Mouse (Mus musculus): ENCODE measurements at regions not wholly inside any gene's neighbourhood (a gene's known extent, or its start where the extent isn't known, plus 50 kb on each side); places are given as distances from the start of the nearest gene placed in this dataset.

DNA sequence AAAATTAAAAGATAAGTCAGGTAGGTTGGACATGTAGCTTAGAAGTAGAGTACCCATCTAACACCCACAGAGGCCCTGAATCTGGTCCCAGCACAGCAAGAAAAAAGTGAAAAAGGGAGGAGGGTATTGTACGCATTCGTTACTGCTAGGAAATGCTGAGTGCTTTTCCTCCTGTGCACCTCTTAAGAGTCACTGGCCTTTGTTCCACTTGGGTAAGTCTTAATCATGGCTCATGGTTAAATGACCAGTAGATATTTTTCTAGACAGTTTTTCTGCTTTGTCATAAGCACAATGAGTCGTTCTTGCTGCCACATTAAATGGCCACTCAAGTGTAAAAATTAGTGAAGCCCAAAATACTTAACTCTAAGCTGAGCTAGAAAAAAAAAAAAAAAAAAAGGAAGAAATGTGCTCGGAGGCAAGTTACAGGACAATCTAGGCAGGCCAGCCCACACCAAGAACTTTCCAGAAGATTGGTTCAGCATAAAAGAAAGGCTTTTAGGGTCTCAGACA lies 86.0 kb upstream of the Ank start:
- intact Hi-C loops (cut with DNase I): no loop called here

DNA sequence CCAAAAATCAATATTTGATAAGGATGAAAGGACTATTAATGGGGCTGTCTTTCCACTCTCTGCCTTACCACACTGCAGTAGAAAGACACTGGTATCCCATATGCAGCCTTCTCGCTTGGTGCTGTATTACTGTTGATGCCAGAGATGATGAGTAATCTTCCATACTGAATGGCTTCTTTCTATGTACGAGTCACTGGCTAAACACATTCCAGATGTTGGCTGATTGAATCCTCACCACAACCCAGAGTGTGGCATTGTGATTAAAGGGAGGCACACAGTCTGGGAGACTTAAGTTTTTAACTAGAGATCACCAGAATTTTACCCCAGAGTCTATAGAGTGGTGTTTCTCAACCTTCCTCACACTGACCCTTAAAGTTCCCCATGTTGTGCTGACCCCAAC lies 84.9 kb upstream of the Ank start:
- intact Hi-C loops (cut with DNase I): no loop called here

DNA sequence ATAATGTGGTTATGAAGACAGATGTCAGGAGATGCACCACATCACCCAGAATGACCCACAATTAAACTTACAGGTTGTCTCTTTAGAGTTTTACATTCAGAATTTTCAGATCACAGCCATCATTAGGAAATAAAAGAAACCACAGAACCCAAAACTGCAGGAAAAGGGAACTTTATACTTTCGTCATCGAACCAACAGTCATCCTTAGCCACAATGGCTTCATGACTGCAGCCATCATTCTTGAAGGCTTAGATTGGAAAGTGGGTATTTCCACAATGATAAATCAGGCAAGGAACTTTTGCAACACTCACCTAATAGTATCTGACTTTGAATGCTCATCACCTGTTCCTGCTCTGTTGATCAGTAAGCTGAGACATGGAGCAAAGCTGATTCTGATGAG lies 75.9 kb upstream of the Ank start:
- intact Hi-C loops (cut with DNase I): no loop called here

- intact Hi-C loops (cut with DNase I): no loop called here
These were observed 60.7 kb upstream of the Ank start for GRCm38 (mm10) chr15:27405721-27406161.

GRCm38 (mm10) chr15:27409856-27410255 lies 56.6 kb upstream of the Ank start:
- intact Hi-C loops (cut with DNase I): no loop called here

DNA sequence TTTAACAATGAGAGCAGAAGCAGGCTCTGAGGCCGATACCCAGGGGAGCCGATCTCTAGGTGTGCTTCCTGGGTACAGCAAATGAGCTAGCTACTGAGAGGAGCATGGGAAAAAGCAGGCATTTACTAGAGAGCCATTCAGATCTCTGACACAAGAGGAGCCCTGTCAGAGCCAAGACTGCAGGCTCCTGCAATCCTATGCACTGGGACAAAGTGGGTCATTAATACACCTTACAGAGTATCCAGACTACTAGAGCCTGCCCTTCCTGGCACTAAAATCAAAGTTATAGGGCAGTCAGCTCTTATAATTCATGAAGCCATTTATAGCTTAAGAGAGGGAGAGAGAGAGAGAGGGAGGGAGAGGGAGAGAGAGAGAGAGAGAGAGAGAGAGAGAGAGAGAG lies 54.2 kb upstream of the Ank start:
- intact Hi-C loops (cut with DNase I): no loop called here

DNA sequence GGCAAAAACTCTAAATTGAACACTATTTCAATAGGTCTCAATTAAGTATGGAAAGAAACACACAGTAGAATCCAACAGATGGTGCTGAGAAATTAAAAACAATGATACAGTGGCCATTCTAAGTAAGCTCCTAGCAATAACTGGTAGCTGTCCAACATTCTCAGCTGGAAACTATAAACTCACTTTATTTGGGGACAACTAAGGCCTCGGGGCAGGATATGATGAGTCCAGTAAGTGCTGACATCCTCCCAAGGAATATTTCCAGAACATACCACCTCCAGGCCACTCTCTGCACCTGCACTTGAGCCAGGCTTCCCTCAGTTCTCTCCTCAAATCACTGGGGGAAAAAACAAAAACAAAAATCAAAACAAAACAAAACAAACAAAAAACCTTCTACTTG lies 53.7 kb upstream of the Ank start:
- intact Hi-C loops (cut with DNase I): no loop called here

GRCm38 (mm10) chr15:27413486-27413885 lies 53.0 kb upstream of the Ank start:
- intact Hi-C loops (cut with DNase I): no loop called here

GRCm38 (mm10) chr15:27414819-27415218 lies 51.7 kb upstream of the Ank start:
- intact Hi-C loops (cut with DNase I): no loop called here
